Mouse (Mus musculus) lung, postnatal 14 days (tissue): ENCODE measurements at regions not wholly inside any gene's neighbourhood (a gene's known extent, or its start where the extent isn't known, plus 50 kb on each side); places are given as distances from the start of the nearest gene placed in this dataset.

Experiments used
- DNase-seq: peaks from one replicate; pipeline ENCODE4 v3.0.0; 2021

DNA sequence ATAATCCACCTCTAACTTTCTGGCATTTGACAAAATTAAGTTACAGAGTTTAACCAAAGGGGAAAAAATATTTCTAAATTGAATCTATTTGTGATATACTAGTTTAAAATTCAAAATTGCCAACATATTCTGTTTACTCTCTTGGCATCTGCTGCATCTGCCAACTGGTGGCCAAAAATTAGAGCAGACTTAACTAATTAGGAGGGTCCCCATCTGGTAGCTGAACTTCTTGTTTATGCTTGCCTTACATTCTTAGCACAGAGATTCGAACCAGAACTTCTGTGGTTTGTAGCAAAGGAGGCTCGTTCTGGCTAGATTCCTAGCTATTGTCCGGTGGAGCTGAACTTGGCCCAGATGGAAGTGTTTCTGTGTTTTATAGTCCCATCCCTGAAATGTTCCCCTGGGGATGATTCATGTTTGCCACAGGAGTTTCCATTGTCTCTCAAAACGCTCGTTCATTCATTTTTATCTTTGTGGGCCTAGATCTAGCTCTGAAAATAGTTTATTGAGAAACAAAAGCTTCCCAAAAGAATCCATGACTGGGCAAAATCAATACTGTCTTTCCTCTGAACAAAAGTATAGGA lies 3461.5 kb upstream of the Gm7489 start:
- no peak for DNase-seq

DNA sequence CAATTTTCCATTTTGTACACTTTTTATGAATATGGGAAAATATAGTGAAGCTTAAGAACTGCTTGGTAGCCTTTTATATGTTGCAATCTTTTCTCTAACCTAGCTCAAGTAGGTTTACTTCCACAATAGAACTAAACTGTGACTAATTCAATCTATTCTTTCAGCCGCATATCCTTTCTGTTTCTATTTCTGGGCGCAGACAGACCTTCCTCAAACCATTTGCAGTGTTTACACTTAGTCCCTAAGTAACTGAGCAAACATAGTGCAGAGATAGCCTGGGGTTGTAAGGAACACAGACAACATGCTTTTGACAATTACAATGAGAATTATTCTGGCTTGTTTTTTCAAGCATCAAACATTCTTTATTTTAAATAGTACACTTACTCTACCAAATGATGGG lies 3435.1 kb upstream of the Gm7489 start:
- no peak for DNase-seq

DNA sequence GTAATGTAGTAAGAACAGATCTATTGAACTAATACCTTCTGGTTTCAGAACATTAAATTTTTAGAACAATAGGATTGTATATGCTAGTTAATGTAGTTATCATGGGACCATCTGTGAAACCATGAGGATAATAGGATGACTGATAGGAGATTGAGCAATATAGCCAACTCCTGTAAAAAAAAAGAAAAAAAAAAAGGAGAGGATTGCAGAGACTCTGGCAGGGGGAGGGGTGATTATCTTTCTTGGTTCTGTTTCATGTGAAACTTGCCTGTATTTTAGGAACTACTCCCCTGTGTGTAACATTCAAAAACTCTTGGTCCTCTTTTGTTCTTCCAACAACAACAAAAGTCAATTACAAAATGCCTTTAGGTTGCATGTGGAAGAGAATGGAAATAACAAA lies 3412.1 kb upstream of the Gm7489 start:
- no peak for DNase-seq

DNA sequence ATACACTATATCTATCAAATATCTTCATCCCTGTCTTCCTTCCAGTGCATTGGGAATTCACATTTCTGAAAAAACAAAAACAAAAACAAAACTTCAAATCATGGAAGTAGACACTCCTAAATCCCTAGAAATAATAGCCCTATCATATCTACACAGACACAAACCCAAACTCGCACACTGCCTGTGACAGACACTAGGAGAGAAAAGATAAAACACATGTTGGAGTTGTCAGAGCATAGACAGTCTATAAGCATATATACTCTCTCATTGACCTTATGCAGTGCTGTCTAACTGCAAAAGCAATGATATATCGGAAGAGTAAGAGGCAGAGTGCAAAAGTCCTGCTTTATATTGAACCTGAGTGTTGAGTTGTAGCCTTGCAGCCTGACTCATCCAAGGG lies 3386.0 kb upstream of the Gm7489 start:
- DNase-seq = no peak

DNA sequence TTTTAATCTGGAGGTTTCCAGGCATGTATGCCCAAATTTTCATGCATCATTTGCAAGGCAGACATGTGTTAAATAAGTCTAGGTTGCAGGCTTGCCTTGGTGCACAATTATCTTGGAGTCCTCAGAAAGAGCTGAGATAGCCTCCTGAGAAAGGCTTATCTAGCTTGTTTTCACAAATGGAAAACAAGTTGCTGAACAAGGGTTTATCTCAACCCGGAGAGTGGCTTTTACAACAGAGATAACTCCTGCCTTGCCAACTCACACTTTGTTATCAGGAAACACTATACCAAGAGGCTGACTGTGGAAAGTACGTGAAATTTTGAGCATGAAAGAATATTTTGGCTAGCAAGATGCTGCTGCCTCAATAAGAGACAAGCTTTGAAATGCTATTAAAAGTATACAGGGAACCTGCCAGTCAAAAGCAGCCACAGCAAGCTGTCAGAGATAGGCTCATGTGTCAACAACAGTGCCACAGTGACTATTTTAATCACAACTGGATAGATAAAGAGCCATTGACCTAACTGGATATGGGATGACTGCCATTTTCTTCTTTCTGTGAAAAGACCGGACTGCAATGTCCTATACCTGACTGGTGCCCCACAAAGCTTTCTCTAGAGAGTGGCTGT lies 3376.6 kb upstream of the Gm7489 start:
- DNase-seq = no peak

DNA sequence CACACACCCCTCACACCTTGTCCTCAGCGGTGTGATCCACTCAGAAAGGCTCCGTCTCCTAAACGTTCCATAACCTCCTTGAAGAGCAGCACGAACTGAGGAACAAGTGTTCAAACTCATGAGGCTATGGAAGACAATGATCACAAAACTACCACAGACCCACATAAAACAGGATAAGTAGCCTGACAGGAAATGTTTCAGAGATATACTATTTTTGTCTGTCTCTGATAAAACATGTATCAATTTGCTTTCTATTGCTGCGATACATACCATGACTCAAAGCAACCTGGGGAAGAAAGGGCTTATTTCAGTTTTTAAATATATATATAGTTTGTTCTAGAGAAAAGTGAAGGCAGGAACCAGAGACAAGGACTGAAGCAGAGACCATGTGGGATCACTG lies 3371.7 kb upstream of the Gm7489 start:
- DNase-seq = no peak

DNA sequence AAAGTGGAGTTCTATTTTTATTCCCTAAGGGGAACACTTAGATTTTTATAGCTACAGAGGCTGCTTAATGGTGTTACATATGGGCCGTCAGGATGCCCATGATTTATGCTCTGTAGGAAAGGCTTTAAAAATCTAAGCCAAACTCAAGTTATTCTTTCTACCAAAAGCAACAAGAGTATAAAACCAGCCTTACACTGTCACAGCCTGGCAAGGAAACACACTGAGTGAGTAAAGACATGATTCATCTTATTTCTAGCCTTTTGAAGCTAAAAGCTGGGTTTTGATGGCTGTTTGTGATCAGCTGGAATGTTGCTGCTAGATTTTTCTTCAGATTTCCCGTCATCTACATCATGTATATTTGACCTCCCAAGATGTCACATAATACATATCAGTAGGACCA lies 3359.9 kb upstream of the Gm7489 start:
- DNase-seq = no peak

DNA sequence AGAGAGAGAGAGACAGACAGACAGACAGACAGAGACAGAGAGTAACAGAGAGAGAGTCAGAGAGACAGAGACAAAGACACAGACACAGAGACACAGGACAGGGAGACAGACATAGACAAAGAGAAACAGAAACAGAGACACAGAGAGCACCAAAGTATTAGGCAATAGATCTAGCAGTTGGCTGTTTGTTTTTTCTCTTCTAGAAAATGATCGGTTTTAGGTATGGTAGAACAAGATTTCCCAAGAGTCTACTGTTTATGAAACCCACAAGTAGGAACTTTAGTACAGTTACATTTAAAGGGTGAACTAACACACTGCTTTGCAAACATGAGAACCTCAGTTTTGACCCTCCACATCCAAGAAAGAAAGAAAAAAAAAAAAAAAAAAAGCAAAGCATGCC lies 3350.2 kb upstream of the Gm7489 start:
- DNase-seq = no peak

DNA sequence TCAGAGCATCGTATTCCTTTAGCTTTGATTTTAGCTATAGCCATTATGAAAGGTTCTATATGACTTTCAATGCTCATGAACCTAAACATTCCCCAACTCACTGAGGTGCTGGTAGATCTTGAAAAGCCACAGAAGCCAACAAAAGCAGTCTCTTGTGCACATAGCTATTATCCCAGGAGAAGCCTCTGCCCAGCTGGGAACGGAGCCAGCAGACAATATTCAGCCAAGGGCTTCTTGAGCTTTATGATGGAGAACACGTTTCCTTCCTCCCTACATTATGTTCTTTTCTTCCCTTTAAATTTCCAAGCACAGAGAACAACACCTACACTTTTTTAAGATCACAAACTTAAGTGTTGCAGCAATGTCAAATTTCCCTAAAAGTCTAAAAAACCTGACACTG lies 3321.1 kb upstream of the Gm7489 start:
- no peak for DNase-seq

DNA sequence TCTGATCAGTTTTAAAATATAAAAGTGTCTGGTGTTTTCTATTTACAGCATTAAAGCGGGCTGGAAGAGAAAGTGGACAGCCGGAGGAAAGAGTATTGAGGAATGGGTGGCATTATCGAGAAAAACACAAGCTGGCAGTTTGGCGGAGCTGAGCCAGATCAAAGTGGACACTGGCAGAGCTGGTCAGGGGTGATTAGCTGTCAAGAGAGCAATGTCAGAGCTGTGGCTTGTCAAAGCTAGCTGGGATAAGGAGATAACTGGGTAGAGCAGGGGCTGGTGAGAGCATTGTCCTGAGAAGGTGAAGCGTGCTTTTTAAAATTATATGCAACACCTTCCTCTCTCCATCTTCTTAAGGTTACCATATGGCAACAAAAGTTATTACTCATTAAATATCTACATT lies 3303.9 kb upstream of the Gm7489 start:
- DNase-seq = no peak

DNA sequence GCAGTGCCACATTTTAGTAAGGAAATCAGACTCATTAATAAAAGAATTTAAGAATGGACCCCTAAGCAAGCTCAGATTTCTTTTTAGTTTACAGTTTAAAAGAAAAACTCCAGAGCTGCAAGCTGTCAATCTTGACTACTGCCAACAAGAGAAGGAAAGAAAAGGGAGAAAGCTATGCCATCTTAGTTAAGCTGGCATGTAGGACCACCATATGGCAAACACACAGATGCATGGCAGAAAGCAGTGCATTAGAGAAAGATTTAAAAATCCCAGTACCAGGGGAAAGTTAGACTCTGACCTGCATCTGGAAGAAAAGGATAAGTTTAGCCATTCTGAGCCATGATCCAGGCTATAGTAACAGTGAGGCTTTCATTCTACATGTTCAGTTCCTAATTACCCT lies 3300.8 kb upstream of the Gm7489 start:
- no peak for DNase-seq

DNA sequence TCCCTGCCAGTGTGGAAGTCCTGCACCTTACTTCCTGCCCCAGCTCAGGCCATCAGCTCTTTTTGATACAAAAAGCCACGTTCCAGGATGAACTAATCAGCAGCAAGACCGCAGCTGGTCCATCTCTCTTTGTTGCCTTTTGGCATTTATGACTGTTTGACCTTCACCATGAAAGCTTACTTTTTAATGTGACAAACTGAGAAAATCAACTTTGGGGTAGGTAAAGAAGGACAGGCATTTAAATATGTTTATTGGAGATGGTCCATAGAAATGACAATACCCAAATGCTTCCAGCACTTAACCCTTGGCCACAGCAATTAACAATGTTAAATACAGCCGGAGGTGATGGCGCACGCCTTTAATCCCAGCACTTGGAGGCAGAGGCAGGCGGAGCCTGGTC lies 3299.2 kb upstream of the Gm7489 start:
- no peak for DNase-seq
